Mouse (Mus musculus): ENCODE results near the gene Olfr374. TPM values are rescaled to one million over a fixed set of nuclear protein-coding genes. Genes with fewer than 3 reads are reported as not detected.

Olfr374 gene
- not detected for polyA plus RNA-seq (2014; fragmentation: Illumina TruSeq; extraction: RNeasy Lipid Tissue Mini Kit (QIAGEN cat#74804); ENCODE audit: low replicate concordance)

GRCm38 (mm10) chr8:72106740-72107139 is at the start of gene Olfr374:
Olfr374 (plus strand) TSS chr8:72107040.

GRCm38 (mm10) chr8:72082877-72083276 is 24.0 kb upstream of the Olfr374 start, which contains the start of gene Olfr373:
Olfr373 (plus strand) TSS chr8:72083177.

GRCm38 (mm10) chr8:72134756-72135445 is 28.1 kb downstream of the Olfr374 start, which contains the start of gene Tpm4:
Tpm4 (plus strand) TSS chr8:72134975.

GRCm38 (mm10) chr8:72160707-72161697 is 54.2 kb downstream of the Olfr374 start, which contains the start of gene Rab8a:
Rab8a (plus strand) TSS chr8:72161200.

Other genes starting within 250 kb of the Olfr374 start
- 13.0 TPM for gene Zfp709, start 225.0 kb upstream of the Olfr374 start, polyA plus RNA-seq (2014; fragmentation: Illumina TruSeq; extraction: RNeasy Lipid Tissue Mini Kit (QIAGEN cat#74804); ENCODE audit: low replicate concordance)
- gene Zfp882, start 198.4 kb upstream of the Olfr374 start, polyA plus RNA-seq (2014; fragmentation: Illumina TruSeq; extraction: RNeasy Lipid Tissue Mini Kit (QIAGEN cat#74804); ENCODE audit: low replicate concordance), result 6.1 TPM
- 188 TPM for gene Zfp617, start 198.4 kb upstream of the Olfr374 start, polyA plus RNA-seq (2014; fragmentation: Illumina TruSeq; extraction: RNeasy Lipid Tissue Mini Kit (QIAGEN cat#74804); ENCODE audit: low replicate concordance)
- 83.6 TPM for gene Zfp961, start 156.0 kb upstream of the Olfr374 start, polyA plus RNA-seq (2014; fragmentation: Illumina TruSeq; extraction: RNeasy Lipid Tissue Mini Kit (QIAGEN cat#74804); ENCODE audit: low replicate concordance)
- not detected for gene Cyp4f18, start 97.4 kb upstream of the Olfr374 start, polyA plus RNA-seq (2014; fragmentation: Illumina TruSeq; extraction: RNeasy Lipid Tissue Mini Kit (QIAGEN cat#74804); ENCODE audit: low replicate concordance)
- gene Olfr372, start 65.8 kb upstream of the Olfr374 start, polyA plus RNA-seq (2014; fragmentation: Illumina TruSeq; extraction: RNeasy Lipid Tissue Mini Kit (QIAGEN cat#74804); ENCODE audit: low replicate concordance), result not detected
- gene Olfr373, start 23.9 kb upstream of the Olfr374 start, polyA plus RNA-seq (2014; fragmentation: Illumina TruSeq; extraction: RNeasy Lipid Tissue Mini Kit (QIAGEN cat#74804); ENCODE audit: low replicate concordance), result not detected
- 220 TPM for gene Tpm4, start 27.9 kb downstream of the Olfr374 start, polyA plus RNA-seq (2014; fragmentation: Illumina TruSeq; extraction: RNeasy Lipid Tissue Mini Kit (QIAGEN cat#74804); ENCODE audit: low replicate concordance)
- 96.5 TPM for gene Rab8a, start 54.2 kb downstream of the Olfr374 start, polyA plus RNA-seq (2014; fragmentation: Illumina TruSeq; extraction: RNeasy Lipid Tissue Mini Kit (QIAGEN cat#74804); ENCODE audit: low replicate concordance)
- gene Hsh2d, start 82.6 kb downstream of the Olfr374 start, polyA plus RNA-seq (2014; fragmentation: Illumina TruSeq; extraction: RNeasy Lipid Tissue Mini Kit (QIAGEN cat#74804); ENCODE audit: low replicate concordance), result 1.3 TPM
- 0.19 TPM for gene Cib3, start 105.8 kb downstream of the Olfr374 start, polyA plus RNA-seq (2014; fragmentation: Illumina TruSeq; extraction: RNeasy Lipid Tissue Mini Kit (QIAGEN cat#74804); ENCODE audit: low replicate concordance)
- gene Gm11034, start 106.6 kb downstream of the Olfr374 start, polyA plus RNA-seq (2014; fragmentation: Illumina TruSeq; extraction: RNeasy Lipid Tissue Mini Kit (QIAGEN cat#74804); ENCODE audit: low replicate concordance), result not detected
- 52.0 TPM for gene Fam32a, start 112.7 kb downstream of the Olfr374 start, polyA plus RNA-seq (2014; fragmentation: Illumina TruSeq; extraction: RNeasy Lipid Tissue Mini Kit (QIAGEN cat#74804); ENCODE audit: low replicate concordance)
- gene Ap1m1, start 133.0 kb downstream of the Olfr374 start, polyA plus RNA-seq (2014; fragmentation: Illumina TruSeq; extraction: RNeasy Lipid Tissue Mini Kit (QIAGEN cat#74804); ENCODE audit: low replicate concordance), result 7.0 TPM
- 0.67 TPM for gene Gm10282, start 198.2 kb downstream of the Olfr374 start, polyA plus RNA-seq (2014; fragmentation: Illumina TruSeq; extraction: RNeasy Lipid Tissue Mini Kit (QIAGEN cat#74804); ENCODE audit: low replicate concordance)
- gene Klf2, start 212.0 kb downstream of the Olfr374 start, polyA plus RNA-seq (2014; fragmentation: Illumina TruSeq; extraction: RNeasy Lipid Tissue Mini Kit (QIAGEN cat#74804); ENCODE audit: low replicate concordance), result 4.8 TPM

Measured in small intestine, adult 10 weeks (tissue).